Mouse (Mus musculus) megakaryocyte, adult 5-6 weeks (primary cell): ENCODE results near the gene Txndc12. TPM values are rescaled to one million over a fixed set of nuclear protein-coding genes. Genes with fewer than 3 reads are reported as not detected.

Source experiments
- total RNA-seq, 2 experiments: library from RNA; stranded (forward) in 1 of 2; stranded (reverse) in 1 of 2; fragments of 153-499, 151-499 nt in 1 of 2; fragments of 221-1000, 200-1000 nt in 1 of 2; gene quantifications; 2 replicates each; pipeline versions ENCODE4 v1.2.3 to v1.2.4; 2015 to 2017

Gene Txndc12
- total RNA-seq, 2 experiments from 2014 or later: 56.1 to 66.5 TPM

Other genes starting within 250 kb of the Txndc12 start
- 12.1 and 16.7 TPM in 2 replicates for gene Cc2d1b, start 214.7 kb upstream of the Txndc12 start, total RNA-seq (2015)
- 29.0 and 31.5 TPM in 2 replicates for gene Cc2d1b, start 214.7 kb upstream of the Txndc12 start, total RNA-seq (2017)
- 0.46 TPM in 1 of 2 replicates, not detected in the other for gene 3110021N24Rik, start 115.0 kb upstream of the Txndc12 start, total RNA-seq (2015)
- 0.33 and 0.49 TPM in 2 replicates for gene 3110021N24Rik, start 115.0 kb upstream of the Txndc12 start, total RNA-seq (2017)
- gene Zfyve9, start 53.8 kb upstream of the Txndc12 start, total RNA-seq (2015): 12.2 and 13.0 TPM in 2 replicates
- 13.7 and 15.7 TPM in 2 replicates for gene Zfyve9, start 53.8 kb upstream of the Txndc12 start, total RNA-seq (2017)
- 73.0 and 80.3 TPM in 2 replicates for gene Btf3l4, start 987 bp upstream of the Txndc12 start, total RNA-seq (2015)
- gene Btf3l4, start 987 bp upstream of the Txndc12 start, total RNA-seq (2017): 51.2 and 57.6 TPM in 2 replicates
- gene Kti12, start 13.2 kb downstream of the Txndc12 start, total RNA-seq (2015): 15.6 and 20.7 TPM in 2 replicates
- 11.1 and 11.4 TPM in 2 replicates for gene Kti12, start 13.2 kb downstream of the Txndc12 start, total RNA-seq (2017)
- gene A730015C16Rik, start 14.0 kb downstream of the Txndc12 start, total RNA-seq (2015): not detected in 2 replicates
- gene A730015C16Rik, start 14.0 kb downstream of the Txndc12 start, total RNA-seq (2017): 0.15 and 0.24 TPM in 2 replicates
- 0.82 TPM in 1 of 2 replicates, not detected in the other for gene Rab3b, start 44.5 kb downstream of the Txndc12 start, total RNA-seq (2015)
- 0.95 TPM in 1 of 2 replicates, not detected in the other for gene Rab3b, start 44.5 kb downstream of the Txndc12 start, total RNA-seq (2017)
- 121 and 143 TPM in 2 replicates for gene Nrd1, start 166.1 kb downstream of the Txndc12 start, total RNA-seq (2015)
- 102 and 137 TPM in 2 replicates for gene Nrd1, start 166.1 kb downstream of the Txndc12 start, total RNA-seq (2017)